Mouse (Mus musculus): ENCODE data around the gene Stra6. TPM values are rescaled to one million over a fixed set of nuclear protein-coding genes. Genes with fewer than 3 reads are reported as not detected.

The Stra6 gene
- 40.5 and 46.6 TPM in 2 replicates for polyA plus RNA-seq (2016; fragmentation: Nextera tagmentation; extraction: Ambion mirVana)

DNA sequence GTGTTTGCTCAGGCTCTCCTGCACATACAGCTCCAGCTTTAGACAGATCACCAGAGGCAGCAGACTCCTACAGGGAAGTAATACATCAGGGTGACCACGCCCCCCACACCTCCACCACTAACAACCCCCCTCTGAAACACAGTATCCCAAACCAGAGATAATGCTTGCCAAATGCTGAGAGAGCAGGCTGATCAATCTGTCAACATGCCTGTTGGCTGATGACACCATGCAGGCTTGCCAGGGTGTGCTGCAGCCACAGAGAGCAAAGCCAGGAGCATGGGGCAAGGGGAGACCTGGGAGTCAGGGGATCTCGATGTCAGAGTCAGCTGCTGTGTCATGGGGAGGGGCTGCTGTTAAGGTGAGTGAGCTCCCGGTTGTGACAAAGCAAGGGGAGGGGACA, at the start of gene Stra6:
Gene Stra6, plus strand, starts transcription at position 258 of the 400 bp plus-strand sequence.
- Histone ChIP-seq H3K9me3 (no peaks in the 10 kb centered on the region), H3K9ac (no peak within 1 kb of the TSS), H3K27me3 (replicated peaks) (peaks cover 18% of the 10 kb centered on the region; the same call in 1 of the 2 replicates), H3K4me2 (replicated peaks) (no peak within 1 kb of the TSS), H3K4me3 (no peak within 1 kb of the TSS), H3K27ac (no peak within 1 kb of the TSS), H3K36me3 (no peaks in the 10 kb centered on the region), H3K4me1 (peaks cover 27% of the 10 kb centered on the region)
- 25% methylated on average over 3 of the region's 3 CpGs for WGBS
- no peak for ATAC-seq (ENCODE audit: low FRiP score, low read depth)

DNA sequence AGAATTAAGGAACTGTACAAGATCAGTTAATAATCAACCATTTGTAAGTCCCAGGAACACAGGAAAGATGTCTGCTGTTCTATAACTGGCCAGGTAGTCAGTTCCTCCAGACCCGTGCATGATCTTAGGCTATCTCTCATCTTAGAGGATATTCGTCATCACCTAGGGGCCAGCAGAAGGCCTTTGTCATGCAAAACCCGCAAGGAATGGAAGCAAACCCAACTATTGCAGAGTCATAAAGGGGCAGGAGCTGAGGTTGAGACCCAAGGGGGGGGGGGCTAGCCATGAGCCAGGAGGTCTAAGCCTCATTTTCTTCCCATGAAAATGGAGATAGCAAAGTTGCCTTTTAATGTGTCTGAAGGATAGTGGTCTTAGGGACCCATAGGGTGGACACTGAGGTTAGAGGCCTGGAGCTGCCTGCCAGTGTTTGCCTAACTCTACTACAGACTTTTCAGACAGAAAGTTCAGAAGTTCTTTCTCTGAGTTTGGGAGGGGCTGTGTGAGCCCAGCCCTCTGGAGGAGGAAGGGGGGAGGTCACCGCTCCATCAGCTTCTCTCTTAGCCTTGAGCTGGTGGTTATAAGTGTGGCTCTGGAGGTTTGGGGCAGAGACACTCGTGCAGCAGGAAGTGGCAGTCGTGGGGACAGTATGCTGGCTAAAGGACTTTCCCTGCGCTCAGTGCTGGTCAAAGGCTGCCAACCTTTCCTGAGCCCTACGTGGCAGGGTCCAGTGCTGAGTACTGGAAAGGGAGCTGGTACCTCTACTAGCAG, 49.0 kb upstream of the Stra6 start:
- no peak for ATAC-seq (ENCODE audit: low FRiP score, low read depth)
- H3K4me3 ChIP-seq: no peak overlapping the region
- H3K4me2 ChIP-seq (replicated peaks): no peak overlapping the region
- H3K27me3 ChIP-seq (replicated peaks): no peaks in the 10 kb centered on the region
- no peaks in the 10 kb centered on the region for H3K4me1 ChIP-seq
- H3K27ac ChIP-seq: no peak overlapping the region
- no peaks in the 10 kb centered on the region for H3K36me3 ChIP-seq
- H3K9ac ChIP-seq: no peak overlapping the region
- H3K9me3 ChIP-seq: no peaks in the 10 kb centered on the region
- WGBS: 65% methylated on average over 8 of the region's 8 CpGs

DNA sequence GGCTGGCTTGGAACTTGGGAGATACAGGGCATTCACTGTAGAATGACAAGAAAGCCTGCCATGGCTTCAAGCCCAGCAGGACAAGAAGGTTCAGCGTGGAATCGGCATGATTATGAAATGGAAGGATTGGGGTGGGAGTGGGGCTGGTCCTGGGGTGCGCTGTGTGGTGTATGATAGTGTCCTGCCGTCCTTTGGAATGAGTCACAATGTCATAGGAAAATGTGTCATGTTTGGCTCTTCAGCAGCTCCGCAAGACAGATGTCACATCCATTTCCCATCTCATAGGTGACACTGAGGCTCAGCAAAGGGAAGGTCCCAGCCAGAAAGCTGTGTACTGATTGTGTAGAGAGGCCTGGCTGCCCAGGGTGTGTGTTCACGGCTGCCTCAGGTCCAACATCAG, 47.7 kb upstream of the Stra6 start:
- Histone ChIP-seq H3K4me1 (no peaks in the 10 kb centered on the region), H3K36me3 (no peaks in the 10 kb centered on the region), H3K9me3 (no peaks in the 10 kb centered on the region), H3K4me2 (replicated peaks) (no peak overlapping the region), H3K27ac (no peak overlapping the region), H3K27me3 (replicated peaks) (no peaks in the 10 kb centered on the region), H3K9ac (no peak overlapping the region), H3K4me3 (no peak overlapping the region)
- WGBS: 89% methylated on average over 6 of the region's 6 CpGs
- no peak for ATAC-seq (ENCODE audit: low FRiP score, low read depth)

DNA sequence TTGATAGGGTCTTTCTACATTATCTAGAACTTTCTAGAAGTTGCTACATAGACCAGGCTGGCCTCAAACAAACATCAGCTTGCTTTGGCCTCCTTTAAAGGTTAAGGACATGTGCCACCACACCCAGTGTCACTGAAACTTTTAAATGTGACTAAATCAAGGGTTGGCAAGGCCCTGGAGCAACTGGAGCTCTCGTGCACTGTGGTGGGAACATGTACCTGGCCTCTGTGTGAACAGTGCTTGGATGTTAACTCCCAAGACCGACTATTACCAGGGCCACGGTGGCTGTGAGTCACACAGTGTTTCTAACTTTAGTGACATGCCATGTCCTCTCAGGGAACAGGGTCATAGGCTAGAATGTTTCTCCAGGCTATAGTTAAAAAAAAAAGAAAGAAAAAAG, 46.6 kb upstream of the Stra6 start:
- no peak overlapping the region for H3K4me2 ChIP-seq (replicated peaks)
- WGBS: 81% methylated on average over 3 of the region's 3 CpGs

DNA sequence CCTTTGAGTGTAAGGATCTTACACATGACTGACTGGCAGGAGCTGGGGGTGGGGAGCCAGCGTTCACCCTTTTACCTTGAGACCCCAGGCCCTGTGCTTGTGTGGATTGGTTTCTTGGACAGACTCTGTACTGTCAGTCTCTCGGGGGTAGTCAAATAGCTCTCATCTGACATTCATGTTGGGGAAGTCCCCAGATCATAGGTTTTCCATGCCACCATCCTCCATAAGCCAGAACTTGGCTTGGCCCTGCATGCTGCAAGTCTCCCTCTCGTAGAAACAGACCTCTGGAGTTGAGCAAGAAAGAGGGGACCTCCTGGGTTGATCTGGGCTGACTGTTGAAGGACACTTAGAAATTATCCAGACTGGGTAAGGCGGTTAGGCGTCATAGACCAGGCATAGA, 45.2 kb upstream of the Stra6 start:
- H3K4me3 ChIP-seq: no peak overlapping the region
- no peak for ATAC-seq (ENCODE audit: low FRiP score, low read depth)
- H3K27me3 ChIP-seq (replicated peaks): no peaks in the 10 kb centered on the region
- no peaks in the 10 kb centered on the region for H3K9me3 ChIP-seq
- no peak overlapping the region for H3K4me2 ChIP-seq (replicated peaks)
- no peaks in the 10 kb centered on the region for H3K36me3 ChIP-seq
- no peak overlapping the region for H3K27ac ChIP-seq
- no peaks in the 10 kb centered on the region for H3K4me1 ChIP-seq
- H3K9ac ChIP-seq: no peak overlapping the region
- 88% methylated on average over 5 of the region's 5 CpGs for WGBS

More for the DNA sequence above, 46.6 kb upstream of the Stra6 start:
- no peak for ATAC-seq (ENCODE audit: low FRiP score, low read depth)
- H3K4me3 ChIP-seq: no peak overlapping the region
- no peak overlapping the region for H3K9ac ChIP-seq
- no peaks in the 10 kb centered on the region for H3K27me3 ChIP-seq (replicated peaks)
- no peaks in the 10 kb centered on the region for H3K4me1 ChIP-seq
- H3K36me3 ChIP-seq: no peaks in the 10 kb centered on the region
- no peak overlapping the region for H3K27ac ChIP-seq
- H3K9me3 ChIP-seq: no peaks in the 10 kb centered on the region

DNA sequence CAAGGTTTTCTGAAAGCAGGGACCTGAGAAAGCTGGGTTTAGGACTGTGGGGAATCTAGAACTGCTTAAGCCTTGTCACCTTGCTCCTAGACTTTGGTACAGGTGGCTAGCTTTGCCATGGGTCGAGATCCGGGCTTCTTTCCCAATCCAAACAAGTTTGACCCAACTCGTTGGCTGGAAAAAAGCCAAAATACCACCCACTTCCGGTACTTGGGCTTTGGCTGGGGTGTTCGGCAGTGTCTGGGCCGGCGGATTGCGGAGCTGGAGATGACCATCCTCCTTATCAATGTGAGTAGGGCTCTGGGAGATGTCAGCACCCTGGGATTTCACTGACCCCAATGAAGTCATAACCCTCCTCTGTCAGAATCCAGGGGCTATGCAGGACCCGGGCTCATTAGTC, 37.6 kb upstream of the Stra6 start:
- 86% methylated on average over 9 of the region's 9 CpGs for WGBS
- H3K36me3 ChIP-seq: no peaks in the 10 kb centered on the region
- no peaks in the 10 kb centered on the region for H3K9me3 ChIP-seq
- H3K4me2 ChIP-seq (replicated peaks): no peak overlapping the region
- no peaks in the 10 kb centered on the region for H3K4me1 ChIP-seq
- no peak overlapping the region for H3K4me3 ChIP-seq
- H3K27ac ChIP-seq: no peak overlapping the region
- no peak for ATAC-seq (ENCODE audit: low FRiP score, low read depth)
- H3K9ac ChIP-seq: no peak overlapping the region
- H3K27me3 ChIP-seq (replicated peaks): peaks cover 3% of the 10 kb centered on the region; the same call in 1 of the 2 replicates

DNA sequence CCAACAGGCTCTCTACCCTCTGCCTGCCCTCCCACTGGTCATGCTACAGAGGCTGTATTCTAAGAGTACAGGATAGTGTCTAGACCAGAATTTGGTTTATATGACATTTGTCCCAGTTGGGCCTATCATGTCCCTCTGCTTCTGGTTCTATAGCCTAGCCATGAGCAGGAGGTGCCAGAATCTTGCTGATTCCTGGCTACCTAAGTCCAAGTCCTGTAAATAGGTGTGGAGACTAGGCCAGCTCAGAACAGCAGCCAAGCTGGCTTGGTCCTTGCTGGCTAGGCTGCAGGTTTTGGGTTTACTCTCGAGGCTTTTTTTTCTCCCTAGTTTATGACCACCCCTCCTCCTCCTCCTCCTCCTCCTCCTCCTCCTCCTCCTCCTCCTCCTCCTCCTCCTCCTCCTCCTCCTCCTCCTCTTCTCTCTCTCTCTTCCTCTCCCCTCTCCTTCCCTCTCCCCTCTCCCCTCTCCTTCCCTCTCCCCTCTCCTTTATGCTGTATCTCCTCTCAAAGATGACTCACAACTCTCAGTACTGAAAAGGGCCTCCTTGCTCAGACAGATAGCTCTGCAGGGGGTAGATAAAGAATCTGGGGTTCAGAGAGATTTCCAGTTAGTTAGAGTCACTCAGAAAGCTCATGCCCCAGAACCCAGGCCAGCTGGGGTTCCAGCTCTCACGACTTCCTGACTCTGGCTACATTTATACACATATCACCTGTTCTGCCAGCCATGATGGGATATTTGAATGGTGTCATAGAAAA, 36.0 kb upstream of the Stra6 start:
- no peak overlapping the region for H3K9ac ChIP-seq
- no peak for ATAC-seq (ENCODE audit: low FRiP score, low read depth)
- WGBS: 39% methylated on average over 2 of the region's 2 CpGs
- no peaks in the 10 kb centered on the region for H3K9me3 ChIP-seq
- no peaks in the 10 kb centered on the region for H3K4me1 ChIP-seq
- no peak overlapping the region for H3K27ac ChIP-seq
- no peak overlapping the region for H3K4me2 ChIP-seq (replicated peaks)
- no peaks in the 10 kb centered on the region for H3K36me3 ChIP-seq
- no peak overlapping the region for H3K4me3 ChIP-seq
- peaks cover 3% of the 10 kb centered on the region; the same call in 1 of the 2 replicates for H3K27me3 ChIP-seq (replicated peaks)

DNA sequence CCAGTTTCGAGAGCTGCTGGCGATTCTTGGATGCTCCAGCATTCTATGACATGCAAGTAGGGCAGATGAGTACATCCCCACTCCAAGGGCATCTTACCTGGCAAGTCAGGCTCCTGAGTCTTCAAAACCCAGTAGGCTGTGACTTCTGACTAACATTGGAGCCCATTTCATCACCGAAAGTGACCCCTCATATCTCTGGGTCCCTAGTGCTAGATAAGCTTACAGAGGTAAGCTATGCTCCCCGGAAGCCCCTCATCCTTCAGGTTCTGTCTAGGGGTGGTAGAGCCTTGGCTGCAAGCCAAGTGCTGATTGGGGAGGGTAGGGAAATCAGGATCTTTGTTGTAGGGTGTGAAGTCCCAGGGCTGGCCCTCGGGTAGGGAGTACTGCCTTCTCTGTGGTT, 34.7 kb upstream of the Stra6 start:
- H3K4me1 ChIP-seq: no peaks in the 10 kb centered on the region
- no peaks in the 10 kb centered on the region for H3K9me3 ChIP-seq
- H3K4me3 ChIP-seq: no peak overlapping the region
- peaks cover 3% of the 10 kb centered on the region; the same call in 1 of the 2 replicates for H3K27me3 ChIP-seq (replicated peaks)
- no peak overlapping the region for H3K4me2 ChIP-seq (replicated peaks)
- WGBS: 76% methylated on average over 5 of the region's 5 CpGs
- no peaks in the 10 kb centered on the region for H3K36me3 ChIP-seq
- H3K27ac ChIP-seq: no peak overlapping the region
- ATAC-seq (ENCODE audit: low FRiP score, low read depth): no peak
- no peak overlapping the region for H3K9ac ChIP-seq

DNA sequence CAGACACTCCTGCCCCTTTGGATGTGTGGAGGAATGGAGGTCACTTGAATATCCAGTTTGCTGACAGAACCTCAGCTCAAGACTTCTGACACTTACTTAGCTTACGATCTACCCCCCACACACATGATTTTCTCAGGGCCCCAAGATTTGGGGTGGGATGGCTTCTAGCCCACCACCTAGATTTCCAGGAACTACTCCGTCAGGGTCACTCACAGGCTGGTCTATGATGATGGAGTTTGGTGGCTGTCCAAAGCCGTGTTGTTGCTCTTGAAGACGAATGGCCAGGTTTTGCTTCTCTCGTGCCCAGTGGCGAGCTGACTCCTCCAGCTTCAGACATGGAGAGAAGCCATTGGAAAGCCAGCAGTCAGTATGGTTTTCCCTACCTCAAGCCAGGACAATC, 34.0 kb upstream of the Stra6 start:
- Histone ChIP-seq H3K4me3 (no peak overlapping the region), H3K36me3 (no peaks in the 10 kb centered on the region), H3K4me2 (replicated peaks) (no peak overlapping the region), H3K9ac (no peak overlapping the region), H3K9me3 (no peaks in the 10 kb centered on the region), H3K4me1 (no peaks in the 10 kb centered on the region), H3K27me3 (replicated peaks) (peaks cover 3% of the 10 kb centered on the region; the same call in 1 of the 2 replicates), H3K27ac (no peak overlapping the region)
- ATAC-seq (ENCODE audit: low FRiP score, low read depth): no peak
- 87% methylated on average over 6 of the region's 6 CpGs for WGBS

DNA sequence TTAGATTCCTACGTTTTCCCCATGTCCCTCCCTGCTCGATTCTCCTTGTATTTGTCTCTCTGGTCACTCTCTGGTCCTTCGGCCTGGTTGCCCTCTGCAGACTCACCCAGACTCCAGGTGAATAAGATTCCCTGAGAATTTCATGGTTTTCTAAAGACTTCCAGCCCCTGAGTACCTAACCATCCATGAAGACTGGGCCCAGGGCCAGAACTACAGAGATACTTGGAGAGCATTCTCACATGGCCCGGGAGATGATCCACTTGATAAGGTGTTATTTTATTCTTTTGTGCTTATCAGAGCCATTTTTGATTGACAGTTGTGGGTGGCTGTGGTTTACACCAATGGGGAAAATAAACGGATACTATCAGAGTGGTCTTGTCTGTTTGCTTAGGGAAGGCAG, 31.7 kb upstream of the Stra6 start:
- 88% methylated on average over 5 of the region's 5 CpGs for WGBS
- H3K4me3 ChIP-seq: no peak overlapping the region

DNA sequence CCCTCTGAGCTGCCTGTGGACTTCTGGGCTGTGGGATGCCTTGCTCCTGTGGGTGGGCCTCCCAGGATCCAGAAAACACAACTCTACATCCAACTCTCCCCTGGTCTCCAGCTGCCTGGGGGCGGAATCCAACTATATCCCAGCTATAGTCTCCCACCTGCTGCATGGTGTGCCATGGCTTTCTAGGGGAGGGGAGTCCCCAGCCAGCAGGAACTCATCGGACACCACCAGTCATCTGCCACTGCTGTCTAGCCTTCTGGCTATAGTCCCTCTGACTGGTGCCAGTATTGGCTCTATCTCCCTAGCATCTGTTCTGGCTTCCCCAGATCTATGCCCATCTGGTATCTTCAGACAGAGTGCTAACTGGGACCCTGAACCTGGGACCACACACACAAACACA, 28.1 kb upstream of the Stra6 start:
- Histone ChIP-seq H3K4me2 (replicated peaks) (no peak overlapping the region), H3K9me3 (no peaks in the 10 kb centered on the region), H3K27ac (no peak overlapping the region), H3K27me3 (replicated peaks) (peaks cover 33% of the 10 kb centered on the region), H3K4me3 (no peak overlapping the region), H3K4me1 (peaks cover 14% of the 10 kb centered on the region; the same call in 1 of the 2 replicates), H3K9ac (no peak overlapping the region), H3K36me3 (no peaks in the 10 kb centered on the region)
- 70% methylated on average over 2 of the region's 2 CpGs for WGBS
- no peak for ATAC-seq (ENCODE audit: low FRiP score, low read depth)

More for the DNA sequence above, 31.7 kb upstream of the Stra6 start:
- no peak overlapping the region for H3K9ac ChIP-seq
- H3K27ac ChIP-seq: no peak overlapping the region
- ATAC-seq (ENCODE audit: low FRiP score, low read depth): no peak
- peaks cover 12% of the 10 kb centered on the region; the same call in 1 of the 2 replicates for H3K27me3 ChIP-seq (replicated peaks)
- no peaks in the 10 kb centered on the region for H3K4me1 ChIP-seq
- no peaks in the 10 kb centered on the region for H3K9me3 ChIP-seq
- no peaks in the 10 kb centered on the region for H3K36me3 ChIP-seq
- H3K4me2 ChIP-seq (replicated peaks): no peak overlapping the region

DNA sequence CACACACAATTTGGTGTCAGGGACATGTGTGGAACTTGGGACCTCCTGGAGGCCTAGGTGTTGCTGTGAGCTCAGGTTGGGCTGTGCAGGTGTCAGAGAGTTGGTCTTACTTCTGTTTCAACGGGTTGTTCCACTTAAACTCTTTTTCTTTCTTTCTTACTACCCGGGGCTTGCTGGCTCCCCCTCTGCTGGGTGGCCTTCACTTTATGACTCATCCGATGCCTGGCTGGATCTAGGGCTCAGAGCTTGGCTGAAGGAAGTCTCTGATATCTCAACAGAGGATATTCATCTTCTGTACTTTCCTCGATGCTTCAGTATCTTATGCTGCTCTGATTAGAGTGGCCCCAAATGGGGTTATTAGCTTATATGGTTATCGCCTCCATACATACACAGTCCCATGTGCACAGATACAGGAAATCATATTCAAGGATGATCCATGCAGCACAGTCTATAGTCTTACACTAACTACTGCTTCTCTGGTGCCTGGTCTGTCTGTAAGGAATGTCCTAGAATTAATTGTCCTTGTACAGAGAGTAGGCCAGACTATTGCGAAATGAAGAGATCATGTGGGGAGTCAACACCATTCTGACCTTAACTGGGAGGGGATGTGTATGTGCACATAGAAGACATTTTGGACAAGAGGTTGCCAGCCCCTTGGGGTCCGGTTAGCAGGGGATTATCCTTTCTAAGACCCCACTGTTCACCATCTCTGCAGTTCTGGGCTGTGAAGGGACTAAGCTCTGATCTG, 27.5 kb upstream of the Stra6 start:
- ATAC-seq (ENCODE audit: low FRiP score, low read depth): no peak
- 76% methylated on average over 7 of the region's 7 CpGs for WGBS
- no peak overlapping the region for H3K4me3 ChIP-seq
- no peak overlapping the region for H3K4me2 ChIP-seq (replicated peaks)
- peaks cover 20% of the 10 kb centered on the region for H3K4me1 ChIP-seq
- no peak overlapping the region for H3K27ac ChIP-seq
- H3K27me3 ChIP-seq (replicated peaks): peaks cover 33% of the 10 kb centered on the region
- H3K9me3 ChIP-seq: no peaks in the 10 kb centered on the region
- H3K9ac ChIP-seq: no peak overlapping the region
- no peaks in the 10 kb centered on the region for H3K36me3 ChIP-seq
